Mouse (Mus musculus) urinary bladder, postnatal 25 days (tissue): ENCODE measurements at regions not wholly inside any gene's neighbourhood (a gene's known extent, or its start where the extent isn't known, plus 50 kb on each side); places are given as distances from the start of the nearest gene placed in this dataset.

Source experiments
- DNase-seq: peaks from one replicate; pipeline ENCODE4 v3.0.0; 2022; ENCODE audit warnings: low spot score

DNA sequence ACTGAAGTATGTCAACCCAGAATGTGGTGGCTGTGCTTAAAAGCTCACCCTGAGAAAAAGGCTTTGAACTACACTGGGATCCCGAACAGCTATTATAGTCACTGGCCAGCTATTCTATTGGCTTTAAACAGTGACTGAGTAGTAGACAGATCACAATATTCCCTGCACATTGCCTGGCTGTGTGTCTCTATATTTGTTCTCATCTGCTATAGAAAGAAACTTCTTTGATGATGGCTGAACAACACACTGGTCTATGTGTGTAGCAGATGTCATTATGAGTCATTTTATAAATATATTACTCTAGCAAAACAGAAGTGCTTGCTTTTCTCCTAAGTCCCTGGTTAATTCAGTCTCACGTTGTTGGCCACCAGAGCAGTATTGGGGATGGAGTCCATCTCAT is 152.1 kb upstream of the Slco6d1 start:
- DNase-seq = no peak

- no peak for DNase-seq
Measured at GRCm38 (mm10) chr1:98270212-98270611, 150.7 kb upstream of the Slco6d1 start.

DNA sequence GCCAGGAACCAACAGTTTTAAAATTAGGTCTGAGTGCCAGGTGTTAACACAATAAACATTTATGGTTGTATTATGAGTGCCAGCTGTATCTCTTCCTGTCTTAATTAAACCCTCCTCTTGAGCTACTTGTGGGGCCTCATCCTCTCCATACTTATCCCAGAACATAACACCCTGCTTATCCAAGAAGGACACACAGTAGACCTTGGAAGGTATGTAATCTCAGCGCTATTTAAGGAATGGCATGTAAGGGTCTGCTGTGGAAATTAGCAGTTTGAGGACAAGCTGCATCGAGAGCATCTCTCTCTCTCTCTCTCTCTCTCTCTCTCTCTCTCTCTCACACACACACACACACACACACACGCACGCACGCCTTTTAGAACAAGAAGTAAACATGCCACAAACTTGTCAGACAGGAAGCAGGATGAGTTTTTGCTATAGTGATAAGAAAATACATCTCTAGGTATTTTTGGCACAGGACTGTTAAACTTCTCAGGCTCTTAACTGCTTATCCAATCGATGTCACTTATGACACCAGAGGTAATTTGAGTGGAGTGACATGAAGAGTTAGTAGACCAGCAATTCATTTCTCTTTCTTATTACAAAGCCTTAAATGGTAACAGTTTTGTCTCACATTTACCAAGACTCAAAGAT is 146.8 kb upstream of the Slco6d1 start:
- DNase-seq = no peak

GRCm38 (mm10) chr1:98275524-98275923 is 145.4 kb upstream of the Slco6d1 start:
- DNase-seq = no peak

- no peak for DNase-seq
Measured at GRCm38 (mm10) chr1:98279446-98280048, 141.4 kb upstream of the Slco6d1 start.

DNA sequence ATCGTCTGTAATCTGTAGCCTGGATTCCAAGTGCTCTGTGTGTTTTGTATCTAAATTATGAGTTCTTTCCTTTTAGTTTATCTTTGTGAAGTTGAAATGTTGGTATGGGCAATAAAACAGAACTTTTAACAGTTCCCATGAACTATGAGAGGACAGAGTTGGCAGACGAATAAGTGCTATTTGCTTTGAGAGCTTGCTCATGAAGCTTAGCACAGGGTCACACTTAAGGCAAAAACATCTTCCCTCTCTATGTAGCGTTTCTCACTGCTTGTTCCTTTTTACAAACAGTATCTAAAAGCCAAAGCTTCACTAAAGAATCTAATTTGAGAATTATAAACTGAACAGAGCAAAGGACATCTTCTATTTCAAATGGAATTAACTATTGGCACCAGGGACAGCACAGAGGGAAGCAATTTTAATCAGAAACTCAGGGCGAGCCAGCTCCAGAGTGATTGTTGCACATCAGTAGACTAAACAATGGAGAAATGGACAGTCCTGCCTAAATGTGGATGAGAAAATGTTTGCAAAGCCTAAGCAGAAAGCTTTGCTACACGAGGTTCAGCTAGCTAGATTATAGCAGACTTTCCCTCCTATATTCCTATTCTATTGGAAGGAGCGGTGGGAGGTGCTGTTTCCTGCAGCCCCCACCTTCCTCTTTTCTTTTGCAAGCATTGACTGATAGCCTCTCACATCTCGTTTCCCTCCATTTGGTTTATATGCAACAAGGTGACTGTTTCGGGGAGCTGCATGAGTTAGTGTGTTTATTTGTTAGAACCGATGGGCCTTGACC is 140.5 kb upstream of the Slco6d1 start:
- DNase-seq = no peak

- no peak for DNase-seq
Measured at GRCm38 (mm10) chr1:98281053-98281770, 139.7 kb upstream of the Slco6d1 start.

GRCm38 (mm10) chr1:98281771-98282149 is 139.2 kb upstream of the Slco6d1 start:
- no peak for DNase-seq

DNA sequence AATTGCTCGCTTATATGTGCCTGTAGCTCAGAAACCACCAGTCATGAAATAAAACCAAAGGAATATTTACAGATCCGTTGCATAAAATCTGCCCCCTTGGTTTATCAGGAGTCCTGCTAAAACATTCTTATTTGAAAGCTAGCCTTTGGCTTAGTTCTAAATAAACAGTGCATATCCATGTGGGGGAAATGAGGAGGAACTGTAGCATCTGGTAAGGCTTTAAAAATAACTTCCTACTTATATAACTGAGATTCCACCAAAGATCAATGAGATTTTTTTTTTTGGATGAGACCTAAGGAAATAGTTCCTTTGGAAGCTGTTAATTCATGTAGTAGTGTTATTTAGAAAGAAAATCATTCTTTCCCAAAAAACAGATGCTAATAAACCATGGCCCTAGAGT is 117.8 kb upstream of the Slco6d1 start:
- DNase-seq = no peak

DNA sequence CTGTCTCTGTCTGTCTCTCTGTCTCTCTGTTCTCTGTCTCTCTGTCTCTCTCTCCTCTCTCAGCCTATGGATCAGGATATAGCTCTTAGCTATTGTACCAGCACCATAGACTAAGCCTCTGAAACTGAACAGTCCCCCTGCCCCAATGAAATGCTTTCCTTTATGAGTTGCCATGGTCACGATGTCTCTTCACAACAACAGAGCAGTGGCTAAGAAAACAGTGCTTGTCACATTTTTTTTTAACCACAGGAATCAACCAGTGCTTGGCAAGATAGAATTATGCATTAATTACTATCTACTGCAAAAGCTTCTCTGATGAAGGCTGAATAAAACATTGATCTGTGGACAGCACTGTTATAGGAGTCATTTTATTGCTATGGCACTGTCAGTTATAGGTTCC is 114.6 kb upstream of the Slco6d1 start:
- no peak for DNase-seq

DNA sequence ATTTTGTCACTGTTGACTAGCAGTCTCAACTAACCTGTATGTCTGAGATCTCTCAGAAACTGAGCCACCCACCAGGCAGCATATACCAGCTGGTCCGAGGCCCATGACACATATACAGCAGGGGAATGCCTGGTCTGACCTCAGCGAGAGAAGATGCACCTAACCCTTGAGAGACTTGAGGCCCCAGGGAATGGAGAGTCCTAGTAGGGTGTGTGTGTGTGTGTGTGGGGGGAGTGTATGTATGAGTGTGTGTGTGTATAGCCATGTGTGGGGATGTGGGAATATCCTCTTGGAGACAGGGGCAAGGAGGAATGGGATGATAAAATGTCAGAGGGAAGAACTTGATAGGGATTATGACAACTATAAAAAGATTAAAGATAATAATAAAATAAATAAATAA is 113.4 kb upstream of the Slco6d1 start:
- DNase-seq = no peak

DNA sequence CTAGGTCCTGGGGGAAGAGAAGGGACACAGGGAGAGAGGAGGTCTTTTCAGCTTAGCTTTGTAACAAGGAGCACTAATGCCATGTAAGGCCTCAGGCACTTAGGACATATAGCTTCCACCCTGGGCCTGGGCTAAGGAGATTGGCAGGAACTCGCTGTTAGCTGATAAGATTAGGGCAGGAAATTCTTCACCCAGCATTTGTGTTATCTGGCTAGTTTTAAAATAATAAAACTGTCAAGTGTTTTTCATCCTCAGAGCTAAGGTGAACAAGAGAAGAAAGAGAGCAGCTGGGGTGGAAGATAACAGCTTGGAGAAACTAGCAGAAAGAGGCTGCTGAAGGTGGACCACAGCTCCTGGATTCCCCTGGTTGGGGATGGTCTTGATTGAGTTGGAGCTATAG is 111.0 kb upstream of the Slco6d1 start:
- no peak for DNase-seq

GRCm38 (mm10) chr1:98350095-98350549 is 70.8 kb upstream of the Slco6d1 start:
- DNase-seq = peak; percentile 21

DNA sequence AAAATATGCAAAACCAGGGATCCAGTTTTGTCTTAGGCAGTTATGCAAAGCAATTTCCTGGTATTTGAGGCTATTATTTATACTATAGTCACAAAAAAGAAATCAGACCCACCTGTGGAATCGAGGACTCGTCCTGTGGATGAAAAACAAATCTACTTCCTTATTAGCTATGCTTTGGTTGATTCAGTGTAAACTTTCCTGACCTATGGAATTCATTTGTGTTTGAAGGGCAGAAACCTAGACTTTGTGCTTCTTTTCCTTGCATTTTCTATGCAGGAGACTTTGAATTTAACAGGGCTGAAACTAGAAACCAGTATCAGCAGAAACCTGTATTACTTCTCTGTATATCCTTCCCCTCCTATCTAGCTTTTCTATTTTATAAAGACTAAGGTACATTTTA is 70.2 kb upstream of the Slco6d1 start:
- DNase-seq = no peak

DNA sequence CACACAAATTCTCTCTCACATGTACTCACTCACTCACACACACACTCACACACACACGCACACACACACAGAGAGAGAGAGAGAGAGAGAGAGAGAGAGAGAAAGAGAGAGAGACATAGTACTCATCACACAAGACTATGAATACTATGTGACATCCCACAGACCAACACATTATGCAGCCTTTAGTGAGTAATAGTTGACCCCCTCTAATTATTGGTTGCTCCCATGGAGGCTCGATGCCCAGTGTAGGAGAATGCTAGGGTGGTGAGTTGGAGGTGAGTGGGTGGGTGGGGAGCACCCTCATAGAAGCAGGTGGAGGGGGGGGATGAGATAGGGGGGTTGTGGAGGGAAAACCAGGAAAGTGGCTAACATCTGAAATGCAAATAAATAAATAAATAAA is 69.4 kb upstream of the Slco6d1 start:
- DNase-seq = no peak
